Mouse (Mus musculus) adrenal gland, postnatal 36 days (tissue): ENCODE measurements around the gene Zfp324. TPM values are rescaled to one million over a fixed set of nuclear protein-coding genes. Genes with fewer than 3 reads are reported as not detected.
"Not testable (repeated sequence)": the region's sequence is repeated elsewhere in the genome, so short reads cannot be mapped to it uniquely, and the experiment has no call there.

ENCODE experiments used
- DNase-seq, 2 experiments: peaks; one replicate each; pipeline ENCODE4 v3.0.0; 2021; ENCODE audit warnings: mixed read lengths in 1 of 2
- long read RNA-seq, 2 experiments: library from polyadenylated mRNA; stranded (forward); transcript quantifications; one replicate each; pipeline ENCODE4 v2.0.0; 2021; ENCODE audit warnings: borderline sequencing depth in 2 of 2
- total RNA-seq, 2 experiments: library from RNA; stranded (reverse); gene quantifications; 2 replicates each; pipeline ENCODE4 v1.2.3; 2021

The Zfp324 gene
- total RNA-seq, result 1 to 10 TPM; 9.3 to 9.5 TPM
- long read RNA-seq, experiment 1, full-length matches to known transcripts, result 9 of 11 reads
- long read RNA-seq, experiment 1, partial matches to known transcripts, result 0 of 11 reads
- long read RNA-seq, experiment 1, other reads (novel, unspliced or antisense), result 2 of 11 reads
- long read RNA-seq, experiment 2, full-length matches to known transcripts, result 2 of 3 reads
- long read RNA-seq, experiment 2, partial matches to known transcripts, result 0 of 3 reads
- long read RNA-seq, experiment 2, other reads (novel, unspliced or antisense), result 1 of 3 reads

- DNase-seq, result peak; percentile 95 to 96
Observed at GRCm38 (mm10) chr7:12965678-12966091, at the start of gene Zfp324. Gene Zfp324 (plus strand): TSS chr7:12965838.

GRCm38 (mm10) chr7:12920495-12920894 is 45.1 kb upstream of the Zfp324 start:
- not testable (repeated sequence) for DNase-seq

GRCm38 (mm10) chr7:12921318-12921704 is 44.3 kb upstream of the Zfp324 start:
- DNase-seq, result no peak

- peak; percentile 97 to 98 for DNase-seq
Observed at GRCm38 (mm10) chr7:12921705-12922465, 43.8 kb upstream of the Zfp324 start, which contains the start of gene Rps5. Gene Rps5 (plus strand): TSS chr7:12922290.

GRCm38 (mm10) chr7:12922729-12923128 is 42.9 kb upstream of the Zfp324 start:
- no peak for DNase-seq

GRCm38 (mm10) chr7:12926316-12926715 is 39.3 kb upstream of the Zfp324 start:
- no peak for DNase-seq

- DNase-seq, result no peak
Observed at GRCm38 (mm10) chr7:12927191-12927680, 38.4 kb upstream of the Zfp324 start, which contains the start of gene Rnf225. Gene Rnf225 (plus strand): TSS chr7:12927416.

- DNase-seq, result peak; percentile 51 to 56
Observed at GRCm38 (mm10) chr7:12927693-12928589, 37.7 kb upstream of the Zfp324 start.

- no peak for DNase-seq
Observed at GRCm38 (mm10) chr7:12933615-12934140, 32.0 kb upstream of the Zfp324 start.

- no peak for DNase-seq
Observed at GRCm38 (mm10) chr7:12934808-12935207, 30.8 kb upstream of the Zfp324 start.

- DNase-seq, result not testable (repeated sequence)
Observed at GRCm38 (mm10) chr7:12937254-12937803, 28.3 kb upstream of the Zfp324 start.

GRCm38 (mm10) chr7:12940599-12940998 is 25.0 kb upstream of the Zfp324 start:
- DNase-seq, result no peak

- DNase-seq, result peak in 1 of 2 experiments; percentile 20
Observed at GRCm38 (mm10) chr7:12943488-12943887, 22.1 kb upstream of the Zfp324 start.

GRCm38 (mm10) chr7:12949032-12949871 is 16.4 kb upstream of the Zfp324 start:
- DNase-seq, result peak; percentile 91 to 93

- DNase-seq, result no peak
Observed at GRCm38 (mm10) chr7:12949872-12950229, 15.8 kb upstream of the Zfp324 start.

- no peak for DNase-seq
Observed at GRCm38 (mm10) chr7:12954896-12955295, 10.7 kb upstream of the Zfp324 start.

GRCm38 (mm10) chr7:12957511-12957910 is 8.1 kb upstream of the Zfp324 start:
- DNase-seq, result no peak

- no peak for DNase-seq
Observed at GRCm38 (mm10) chr7:12958948-12959347, 6.7 kb upstream of the Zfp324 start.

GRCm38 (mm10) chr7:12959718-12960117 is 5.9 kb upstream of the Zfp324 start:
- no peak for DNase-seq

- DNase-seq, result peak; percentile 54 to 62
Observed at GRCm38 (mm10) chr7:12961511-12962141, 4.0 kb upstream of the Zfp324 start.
